Mouse (Mus musculus) CH12.LX (cell line): Measurements from ENCODE around the gene Nhsl1.

Experiments
- CHD2 ChIP-seq: IDR thresholded peaks from 2 replicates; pipeline ENCODE4 v1.6.1; 2011; ENCODE audit warnings: low read length, improper control_type of control experiment
- CTCF ChIP-seq, 2 experiments: IDR thresholded peaks in 1 of 2; conservative IDR thresholded peaks in 1 of 2; 2 replicates each; pipeline ENCODE4 v1.5.1; 2011 to 2012; ENCODE audit warnings: low read depth in 2 of 2, low read length in 2 of 2, improper control_type of control experiment in 1 of 2, inconsistent platforms in 1 of 2, mild to moderate bottlenecking in 1 of 2, moderate library complexity in 1 of 2
- E2F4 ChIP-seq: IDR thresholded peaks from 2 replicates; pipeline ENCODE4 v1.6.1; 2011; ENCODE audit warnings: low read depth, low read length, improper control_type of control experiment; ENCODE audit not compliant: insufficient replicate concordance
- EP300 ChIP-seq: IDR thresholded peaks from 2 replicates; pipeline ENCODE4 v1.6.1; 2011; ENCODE audit warnings: low read length, improper control_type of control experiment
- HCFC1 ChIP-seq: IDR thresholded peaks from 2 replicates; pipeline ENCODE4 v1.6.1; 2012; ENCODE audit warnings: low read depth, mild to moderate bottlenecking, inconsistent platforms, low read length, improper control_type of control experiment
- IRF4 ChIP-seq: IDR thresholded peaks from 2 replicates; pipeline ENCODE4 v1.6.1; 2014; ENCODE audit warnings: low read depth, mild to moderate bottlenecking, inconsistent platforms, low read length, improper control_type of control experiment
- POLR2A ChIP-seq: IDR thresholded peaks from 2 replicates; pipeline ENCODE4 v1.6.1; 2011; ENCODE audit warnings: low read depth, mild to moderate bottlenecking, improper control_type of control experiment, low read length
- RCOR1 ChIP-seq: conservative IDR thresholded peaks from 2 replicates; pipeline ENCODE4 v1.6.1; 2012; ENCODE audit warnings: low read depth, mild to moderate bottlenecking, inconsistent platforms, low read length, improper control_type of control experiment
- SIN3A ChIP-seq: IDR thresholded peaks from 2 replicates; pipeline ENCODE4 v1.6.1; 2012; ENCODE audit warnings: low read length, improper control_type of control experiment, inconsistent platforms
- UBTF ChIP-seq: IDR thresholded peaks from 2 replicates; pipeline ENCODE4 v1.6.1; 2012; ENCODE audit warnings: low read depth, mild to moderate bottlenecking, inconsistent platforms, low read length, improper control_type of control experiment, moderate library complexity
- USF2 ChIP-seq: conservative IDR thresholded peaks from 2 replicates; pipeline ENCODE4 v1.6.1; 2011; ENCODE audit warnings: low read depth, low read length, improper control_type of control experiment
- ZMIZ1 ChIP-seq: IDR thresholded peaks from 2 replicates; pipeline ENCODE4 v1.6.1; 2012; ENCODE audit warnings: low read depth, mild to moderate bottlenecking, inconsistent platforms, low read length, improper control_type of control experiment
- ZNF384 ChIP-seq: IDR thresholded peaks from 2 replicates; pipeline ENCODE4 v1.6.1; 2012; ENCODE audit warnings: low read depth, low read length, improper control_type of control experiment, inconsistent platforms

DNA sequence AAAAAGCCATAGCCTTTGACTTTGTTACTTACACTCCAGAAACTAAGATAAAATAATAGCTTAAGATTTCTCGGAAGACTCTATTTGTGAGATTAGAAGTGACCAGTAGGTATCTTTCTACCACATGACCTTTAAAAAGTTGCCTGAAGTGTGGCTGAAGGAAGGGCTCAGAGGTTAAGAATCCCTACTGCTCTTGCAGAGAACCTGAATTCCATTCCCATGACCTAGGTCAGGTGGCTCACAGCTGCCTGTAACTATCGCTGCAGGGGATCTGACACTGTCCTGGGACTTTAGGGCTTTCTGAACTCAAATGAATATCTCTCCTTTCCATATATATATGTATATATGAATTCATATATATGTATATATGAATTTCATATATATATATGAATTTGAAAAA lies 92.5 kb downstream of the Nhsl1 start:
- TF ChIP-seq CTCF (conservative IDR thresholded peaks at IDR 0.05 in 1 of 2, IDR thresholded peaks at IDR 0.05 in 1 of 2; ENCODE audit: low read depth in 2 of 2, low read length in 2 of 2) (no peak), POLR2A (no peak), SIN3A (no peak), EP300 (no peak), ZNF384 (no peak), UBTF (no peak), RCOR1 (no peak), CHD2 (no peak), IRF4 (no peak), USF2 (no peak), HCFC1 (no peak), E2F4 (no peak), ZMIZ1 (no peak)
